Mouse (Mus musculus): Measurements from ENCODE around the gene Hsd3b6. TPM values are rescaled to one million over a fixed set of nuclear protein-coding genes. Genes with fewer than 3 reads are reported as not detected.

The Hsd3b6 gene
- 0.81 and 1.5 TPM in 2 replicates for polyA plus RNA-seq (2015; fragmentation: Nextera tagmentation; extraction: Ambion mirVana)

- no peak for ATAC-seq
- H3K9ac ChIP-seq (replicated peaks) = no peak within 1 kb of the TSS
- no peaks in the 10 kb centered on the region for H3K27me3 ChIP-seq (ENCODE audit: insufficient read depth, low read length)
- H3K4me3 ChIP-seq (ENCODE audit: low read depth, low read length) = no peak within 1 kb of the TSS
- no peaks in the 10 kb centered on the region for H3K36me3 ChIP-seq (replicated peaks; ENCODE audit: insufficient read depth, low read length)
- no peaks in the 10 kb centered on the region for H3K9me3 ChIP-seq (ENCODE audit: low read length)
- peaks cover 9% of the 10 kb centered on the region; the same call in 1 of the 2 replicates for H3K4me1 ChIP-seq (ENCODE audit: insufficient read depth)
- 55% methylated on average over 6 of the region's 6 CpGs for WGBS (ENCODE audit: insufficient replicate concordance)
- H3K4me2 ChIP-seq (ENCODE audit: low read depth, low read length) = no peak within 1 kb of the TSS
- DNase-seq = no peak
- TF ChIP-seq EP300 (IDR thresholded peaks at IDR 0.05; ENCODE audit: low read depth) (no peak), CTCF (IDR thresholded peaks at IDR 0.05; ENCODE audit: low read depth) (no peak)
- no peak within 1 kb of the TSS for H3K27ac ChIP-seq (ENCODE audit: low read depth)
Observed at GRCm38 (mm10) chr3:98814101-98814670, at the start of gene Hsd3b6. TSS of gene Hsd3b6 (minus strand) at chr3:98814443.

- Histone ChIP-seq H3K4me1 (ENCODE audit: insufficient read depth) (no peaks in the 10 kb centered on the region), H3K9ac (replicated peaks) (no peak overlapping the region), H3K9me3 (ENCODE audit: low read length) (no peaks in the 10 kb centered on the region), H3K4me2 (ENCODE audit: low read depth, low read length) (no peak overlapping the region), H3K27ac (ENCODE audit: low read depth) (no peak overlapping the region), H3K36me3 (replicated peaks; ENCODE audit: insufficient read depth, low read length) (no peaks in the 10 kb centered on the region), H3K4me3 (ENCODE audit: low read depth, low read length) (no peak overlapping the region), H3K27me3 (ENCODE audit: insufficient read depth, low read length) (no peaks in the 10 kb centered on the region)
- TF ChIP-seq CTCF (IDR thresholded peaks at IDR 0.05; ENCODE audit: low read depth) (no peak), EP300 (IDR thresholded peaks at IDR 0.05; ENCODE audit: low read depth) (no peak)
- WGBS (ENCODE audit: insufficient replicate concordance) = 89% methylated on average over 1 of the region's 1 CpGs
- no peak for ATAC-seq
- DNase-seq = no peak
Observed at GRCm38 (mm10) chr3:98862800-98863199, 48.6 kb upstream of the Hsd3b6 start.

- peak within 1 kb of the TSS; percentile 59 for H3K4me2 ChIP-seq (ENCODE audit: low read depth, low read length)
- no peaks in the 10 kb centered on the region for H3K36me3 ChIP-seq (replicated peaks; ENCODE audit: insufficient read depth, low read length)
- ATAC-seq = peak; percentile 60
- H3K27me3 ChIP-seq (ENCODE audit: insufficient read depth, low read length) = no peaks in the 10 kb centered on the region
- H3K9me3 ChIP-seq (ENCODE audit: low read length) = no peaks in the 10 kb centered on the region
- peaks cover 7% of the 10 kb centered on the region; the same call in 1 of the 2 replicates for H3K4me1 ChIP-seq (ENCODE audit: insufficient read depth)
- H3K4me3 ChIP-seq (ENCODE audit: low read depth, low read length) = peak within 1 kb of the TSS; percentile 38
- no peak for DNase-seq
- peak within 1 kb of the TSS; percentile 77 for H3K27ac ChIP-seq (ENCODE audit: low read depth)
- WGBS (ENCODE audit: insufficient replicate concordance) = 59% methylated on average over 3 of the region's 3 CpGs
- H3K9ac ChIP-seq (replicated peaks) = peak within 1 kb of the TSS; percentile 57
- no peak for TF ChIP-seq CTCF (IDR thresholded peaks at IDR 0.05; ENCODE audit: low read depth)
- TF ChIP-seq EP300 (IDR thresholded peaks at IDR 0.05; ENCODE audit: low read depth) = no peak
Observed at GRCm38 (mm10) chr3:98859576-98859975, 45.3 kb upstream of the Hsd3b6 start, which contains the start of gene Hsd3b1. TSS of gene Hsd3b1 (minus strand) at chr3:98859794.

- TF ChIP-seq EP300 (IDR thresholded peaks at IDR 0.05; ENCODE audit: low read depth) (no peak), CTCF (IDR thresholded peaks at IDR 0.05; ENCODE audit: low read depth) (no peak)
- H3K9me3 ChIP-seq (ENCODE audit: low read length) = no peaks in the 10 kb centered on the region
- H3K27me3 ChIP-seq (ENCODE audit: insufficient read depth, low read length) = no peaks in the 10 kb centered on the region
- DNase-seq = no peak
- H3K9ac ChIP-seq (replicated peaks) = no peak overlapping the region
- no peak overlapping the region for H3K4me3 ChIP-seq (ENCODE audit: low read depth, low read length)
- no peaks in the 10 kb centered on the region for H3K36me3 ChIP-seq (replicated peaks; ENCODE audit: insufficient read depth, low read length)
- H3K4me1 ChIP-seq (ENCODE audit: insufficient read depth) = peaks cover 7% of the 10 kb centered on the region; the same call in 1 of the 2 replicates
- no peak for ATAC-seq
- no peak overlapping the region for H3K27ac ChIP-seq (ENCODE audit: low read depth)
- H3K4me2 ChIP-seq (ENCODE audit: low read depth, low read length) = peak overlapping the region; percentile 11
- 57% methylated on average over 2 of the region's 2 CpGs for WGBS (ENCODE audit: insufficient replicate concordance)
Observed at GRCm38 (mm10) chr3:98858051-98858450, 43.8 kb upstream of the Hsd3b6 start.

GRCm38 (mm10) chr3:98856892-98857291 lies 42.6 kb upstream of the Hsd3b6 start:
- TF ChIP-seq CTCF (IDR thresholded peaks at IDR 0.05; ENCODE audit: low read depth) = no peak
- TF ChIP-seq EP300 (IDR thresholded peaks at IDR 0.05; ENCODE audit: low read depth) = no peak
- H3K4me1 ChIP-seq (ENCODE audit: insufficient read depth) = peaks cover 10% of the 10 kb centered on the region; the same call in 1 of the 2 replicates
- ATAC-seq (no peak), DNase-seq (no peak)
- H3K27ac ChIP-seq (ENCODE audit: low read depth) = no peak overlapping the region
- no peaks in the 10 kb centered on the region for H3K27me3 ChIP-seq (ENCODE audit: insufficient read depth, low read length)
- WGBS (ENCODE audit: insufficient replicate concordance) = 60% methylated on average over 1 of the region's 1 CpGs
- H3K9me3 ChIP-seq (ENCODE audit: low read length) = no peaks in the 10 kb centered on the region
- peak overlapping the region; percentile 11 for H3K4me2 ChIP-seq (ENCODE audit: low read depth, low read length)
- no peaks in the 10 kb centered on the region for H3K36me3 ChIP-seq (replicated peaks; ENCODE audit: insufficient read depth, low read length)
- H3K9ac ChIP-seq (replicated peaks) = no peak overlapping the region
- no peak overlapping the region for H3K4me3 ChIP-seq (ENCODE audit: low read depth, low read length)

- H3K36me3 ChIP-seq (replicated peaks; ENCODE audit: insufficient read depth, low read length) = no peaks in the 10 kb centered on the region
- H3K4me3 ChIP-seq (ENCODE audit: low read depth, low read length) = no peak overlapping the region
- peaks cover 10% of the 10 kb centered on the region; the same call in 1 of the 2 replicates for H3K4me1 ChIP-seq (ENCODE audit: insufficient read depth)
- no peaks in the 10 kb centered on the region for H3K27me3 ChIP-seq (ENCODE audit: insufficient read depth, low read length)
- no peak overlapping the region for H3K27ac ChIP-seq (ENCODE audit: low read depth)
- no peaks in the 10 kb centered on the region for H3K9me3 ChIP-seq (ENCODE audit: low read length)
- H3K4me2 ChIP-seq (ENCODE audit: low read depth, low read length) = no peak overlapping the region
- H3K9ac ChIP-seq (replicated peaks) = no peak overlapping the region
- 65% methylated on average over 3 of the region's 3 CpGs for WGBS (ENCODE audit: insufficient replicate concordance)
- ATAC-seq (peak; percentile 43), DNase-seq (no peak)
- peak; percentile 88 for TF ChIP-seq EP300 (IDR thresholded peaks at IDR 0.05; ENCODE audit: low read depth)
- no peak for TF ChIP-seq CTCF (IDR thresholded peaks at IDR 0.05; ENCODE audit: low read depth)
Observed at GRCm38 (mm10) chr3:98855160-98855559, 40.9 kb upstream of the Hsd3b6 start.

Measured in liver, postnatal 0 days (tissue).